Mouse (Mus musculus): ENCODE measurements around the gene Prdx3.
"Not testable (repeated sequence)": the region's sequence is repeated elsewhere in the genome, so short reads cannot be mapped to it uniquely, and the experiment has no call there.

- not testable (repeated sequence) for TF ChIP-seq CTCF (conservative IDR thresholded peaks at IDR 0.05; ENCODE audit: low read length); NANOG (IDR thresholded peaks at IDR 0.05; ENCODE audit: borderline replicate concordance, low read length)
Observed at GRCm38 (mm10) chr19:60866169-60866568, 8.2 kb downstream of the Prdx3 start.
